Mouse (Mus musculus) hindbrain, embryonic 16.5 days (tissue): ENCODE measurements around the gene Tbcb. TPM values are rescaled to one million over a fixed set of nuclear protein-coding genes. Genes with fewer than 3 reads are reported as not detected.

Experiments
- ATAC-seq: fragments of 200-750 bp; cut with Nextera tagmentation; 2 replicates; pipeline ENCODE4 v1.8.0; 2017; ENCODE audit warnings: moderate TSS enrichment, moderate library complexity
- H3K27ac ChIP-seq: fragments of 300-500 bp; sonication (generic); 2 replicates; pipeline ENCODE4 v1.5.1; 2014; ENCODE audit warnings: low read depth, mild to moderate bottlenecking, control low read depth, low read length, moderate library complexity
- H3K27me3 ChIP-seq: fragments of 300-500 bp; sonication (generic); replicated peaks from 2 replicates; pipeline ENCODE4 v1.6.1; 2014; ENCODE audit warnings: low read length; ENCODE audit not compliant: control insufficient read depth, insufficient read depth
- H3K36me3 ChIP-seq: fragments of 300-500 bp; sonication (generic); 2 replicates; pipeline ENCODE4 v1.6.1; 2014; ENCODE audit warnings: mild to moderate bottlenecking, low read length, moderate library complexity, mixed read lengths; ENCODE audit not compliant: control insufficient read depth, insufficient read depth
- H3K4me1 ChIP-seq: fragments of 300-500 bp; sonication (generic); 2 replicates; pipeline ENCODE4 v1.6.1; 2014; ENCODE audit warnings: low read depth, low read length; ENCODE audit not compliant: control insufficient read depth, insufficient read depth
- H3K4me2 ChIP-seq: fragments of 300-500 bp; sonication (generic); 2 replicates; pipeline ENCODE4 v1.6.1; 2014; ENCODE audit warnings: mild to moderate bottlenecking, low read length, control low read depth, moderate library complexity
- H3K4me3 ChIP-seq: fragments of 300-500 bp; sonication (generic); 2 replicates; pipeline ENCODE4 v1.5.1; 2014; ENCODE audit warnings: mild to moderate bottlenecking, low read length, control low read depth, moderate library complexity
- H3K9ac ChIP-seq: fragments of 300-500 bp; sonication (generic); 2 replicates; pipeline ENCODE4 v1.6.1; 2014; ENCODE audit warnings: low read depth, mild to moderate bottlenecking, control low read depth, low read length, moderate library complexity
- H3K9me3 ChIP-seq: fragments of 300-500 bp; sonication (generic); 2 replicates; pipeline ENCODE4 v1.6.1; 2014; ENCODE audit warnings: mild to moderate bottlenecking, low read length, moderate library complexity; ENCODE audit not compliant: control insufficient read depth
- WGBS: fragments of 180-500 bp; shearing (Covaris S2); extraction: QIAGEN DNeasy Blood & Tissue Kit; methylation state at CpG from one replicate; pipeline ENCODE4 v1.1.7; 2014; 5-methylcytosine and 5-hydroxymethylcytosine counted together
- polyA plus RNA-seq: library from polyadenylated mRNA; unstranded; fragments of >200 nt; fragmentation: Nextera tagmentation; extraction: Ambion mirVana; gene quantifications from 2 replicates; pipeline ENCODE4 v1.2.1, GENCODE M21; 2015

Tbcb gene
- polyA plus RNA-seq, 1 experiment from 2014 or later = 500 TPM

GRCm38 (mm10) chr7:30233387-30233786 is 1.3 kb upstream of the Tbcb start:
- no peak for ATAC-seq
- no peak overlapping the region for H3K4me3 ChIP-seq
- no peaks in the 10 kb centered on the region for H3K27me3 ChIP-seq
- H3K9ac ChIP-seq = no peak overlapping the region
- H3K9me3 ChIP-seq = no peaks in the 10 kb centered on the region
- H3K36me3 ChIP-seq = peaks cover 17% of the 10 kb centered on the region; the same call in 1 of the 2 replicates
- 90% methylated on average over 20 of the region's 20 CpGs for WGBS
- H3K4me2 ChIP-seq = no peak overlapping the region
- H3K27ac ChIP-seq = no peak overlapping the region
- peaks cover 18% of the 10 kb centered on the region for H3K4me1 ChIP-seq

GRCm38 (mm10) chr7:30232631-30233148 is 618 bp upstream of the Tbcb start:
- Histone ChIP-seq H3K36me3 (peaks cover 23% of the 10 kb centered on the region), H3K9ac (peak overlapping the region; percentile 73), H3K27ac (peak overlapping the region; percentile 98), H3K9me3 (no peaks in the 10 kb centered on the region), H3K4me3 (peak overlapping the region; percentile 74), H3K4me2 (peak overlapping the region; percentile 78), H3K4me1 (peaks cover 18% of the 10 kb centered on the region), H3K27me3 (no peaks in the 10 kb centered on the region)
- peak; percentile 10; the same call in 1 of the 2 replicates for ATAC-seq
- WGBS = 4% methylated on average over 24 of the region's 24 CpGs

- peak; percentile 50; the same call in 1 of the 2 replicates for ATAC-seq
- WGBS = under 1% methylated on average over 15 of the region's 16 CpGs
- Histone ChIP-seq H3K4me2 (peak overlapping the region; percentile 70), H3K4me3 (peak overlapping the region; percentile 74), H3K27me3 (no peaks in the 10 kb centered on the region), H3K9ac (peak overlapping the region; percentile 73), H3K36me3 (peaks cover 30% of the 10 kb centered on the region), H3K27ac (peak overlapping the region; percentile 98), H3K9me3 (no peaks in the 10 kb centered on the region), H3K4me1 (peaks cover 18% of the 10 kb centered on the region)
These were observed 774 bp downstream of the Tbcb start for GRCm38 (mm10) chr7:30231328-30231668.

GRCm38 (mm10) chr7:30224206-30224605 is 7.9 kb downstream of the Tbcb start:
- Histone ChIP-seq H3K9me3 (no peaks in the 10 kb centered on the region), H3K4me2 (no peak overlapping the region), H3K27me3 (no peaks in the 10 kb centered on the region), H3K9ac (no peak overlapping the region), H3K36me3 (peaks cover 38% of the 10 kb centered on the region), H3K4me1 (peaks cover 8% of the 10 kb centered on the region), H3K27ac (no peak overlapping the region), H3K4me3 (no peak overlapping the region)
- 90% methylated on average over 12 of the region's 12 CpGs for WGBS
- ATAC-seq = no peak

GRCm38 (mm10) chr7:30222205-30222604 is 9.9 kb downstream of the Tbcb start:
- H3K27ac ChIP-seq = no peak overlapping the region
- H3K9ac ChIP-seq = no peak overlapping the region
- no peaks in the 10 kb centered on the region for H3K27me3 ChIP-seq
- peaks cover 11% of the 10 kb centered on the region for H3K4me1 ChIP-seq
- H3K36me3 ChIP-seq = peaks cover 28% of the 10 kb centered on the region
- no peaks in the 10 kb centered on the region for H3K9me3 ChIP-seq
- no peak overlapping the region for H3K4me2 ChIP-seq
- no peak for ATAC-seq
- no peak overlapping the region for H3K4me3 ChIP-seq
- WGBS = 91% methylated on average over 5 of the region's 5 CpGs

GRCm38 (mm10) chr7:30221433-30221832 is 10.6 kb downstream of the Tbcb start:
- Histone ChIP-seq H3K27ac (no peak overlapping the region), H3K9me3 (no peaks in the 10 kb centered on the region), H3K27me3 (no peaks in the 10 kb centered on the region), H3K36me3 (peaks cover 25% of the 10 kb centered on the region), H3K4me2 (no peak overlapping the region), H3K4me1 (peaks cover 16% of the 10 kb centered on the region), H3K9ac (no peak overlapping the region), H3K4me3 (no peak overlapping the region)
- ATAC-seq = no peak
- 79% methylated on average over 3 of the region's 3 CpGs for WGBS

- peak overlapping the region; percentile 45 for H3K4me3 ChIP-seq
- H3K27me3 ChIP-seq = no peaks in the 10 kb centered on the region
- peak overlapping the region; percentile 93 for H3K4me2 ChIP-seq
- no peak overlapping the region for H3K27ac ChIP-seq
- no peaks in the 10 kb centered on the region for H3K9me3 ChIP-seq
- H3K36me3 ChIP-seq = peaks cover 14% of the 10 kb centered on the region
- ATAC-seq = no peak
- 21% methylated on average over 11 of the region's 11 CpGs for WGBS
- peak overlapping the region; percentile 69 for H3K9ac ChIP-seq
- peaks cover 16% of the 10 kb centered on the region for H3K4me1 ChIP-seq
These were observed 12.1 kb downstream of the Tbcb start for GRCm38 (mm10) chr7:30220008-30220356.

GRCm38 (mm10) chr7:30219293-30220007 is 12.6 kb downstream of the Tbcb start:
- Histone ChIP-seq H3K27ac (peak overlapping the region; percentile 74), H3K9me3 (no peaks in the 10 kb centered on the region), H3K4me2 (peak overlapping the region; percentile 93), H3K4me1 (peaks cover 16% of the 10 kb centered on the region), H3K4me3 (peak overlapping the region; percentile 45), H3K9ac (peak overlapping the region; percentile 69), H3K27me3 (no peaks in the 10 kb centered on the region), H3K36me3 (peaks cover 12% of the 10 kb centered on the region)
- 6% methylated on average over 16 of the region's 16 CpGs for WGBS
- peak; percentile 63 for ATAC-seq

- ATAC-seq = peak; percentile 28; the same call in 1 of the 2 replicates
These were observed 14.8 kb downstream of the Tbcb start for GRCm38 (mm10) chr7:30217277-30217676.

More at GRCm38 (mm10) chr7:30217277-30217676, 14.8 kb downstream of the Tbcb start:
- Histone ChIP-seq H3K9ac (no peak overlapping the region), H3K4me2 (no peak overlapping the region), H3K36me3 (no peaks in the 10 kb centered on the region), H3K27ac (no peak overlapping the region), H3K4me3 (no peak overlapping the region), H3K9me3 (no peaks in the 10 kb centered on the region), H3K27me3 (no peaks in the 10 kb centered on the region), H3K4me1 (peaks cover 16% of the 10 kb centered on the region)
- WGBS = 84% methylated on average over 2 of the region's 2 CpGs
